Comparison of ENCODE assay signal across 8 mouse cellular contexts in the genomic region with DNA sequence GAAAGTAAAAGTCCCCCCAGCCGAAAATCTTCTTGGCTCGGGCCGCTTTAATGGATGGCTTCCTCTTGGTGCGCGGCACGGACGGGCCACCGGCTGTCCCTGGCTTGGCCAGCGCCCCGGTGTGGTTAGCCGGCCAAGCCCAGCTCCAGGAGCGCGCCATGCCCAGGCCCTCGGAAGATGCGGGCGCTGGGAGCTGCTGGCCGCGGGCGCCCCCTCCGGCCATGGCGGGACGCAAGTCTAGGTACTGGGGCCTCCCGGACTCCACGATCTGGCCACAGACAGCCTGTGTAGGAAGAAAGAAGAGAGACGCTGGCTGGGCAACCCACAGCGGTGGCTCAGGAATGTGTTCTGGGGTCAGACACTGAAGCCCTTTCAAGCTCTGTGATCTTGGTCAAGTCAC. TPM values are rescaled to one million over a fixed set of nuclear protein-coding genes. Genes with fewer than 3 reads are reported as not detected.
DNase-seq lines count a peak whose midpoint lies in the region; ATAC-seq and TF ChIP-seq lines count a peak whose summit lies in the region.

No protein-coding gene starts in this region.

- peak; percentile 51 to 65 for DNase-seq in heart, adult 2 months
- no peak for DNase-seq in heart, postnatal 25 days (ENCODE audit: low spot score)
- DNase-seq in hindbrain, postnatal 0 days (ENCODE audit: low spot score), result peak; percentile 79
- peak; percentile 76 for DNase-seq in neural tube, embryonic 10.5 days (ENCODE audit: extremely low spot score, low spot score)
- DNase-seq in layer of hippocampus, postnatal 14 days (ENCODE audit: low spot score in 2 of 2), result no peak

- no peak overlapping the region for H3K9ac ChIP-seq in heart, adult 2 months (ENCODE audit: low read depth, low read length)
- peak overlapping the region; percentile 43 for H3K9ac ChIP-seq in forebrain, embryonic 13.5 days
- H3K9ac ChIP-seq in hindbrain, postnatal 0 days (replicated peaks; ENCODE audit: low read length), result no peak overlapping the region
- no peak overlapping the region for H3K9ac ChIP-seq in liver, embryonic 12.5 days

- H3K9me3 ChIP-seq in forebrain, embryonic 13.5 days (replicated peaks), result no peaks in the 10 kb centered on the region
- H3K9me3 ChIP-seq in hindbrain, postnatal 0 days (ENCODE audit: low read length), result no peaks in the 10 kb centered on the region
- H3K9me3 ChIP-seq in liver, embryonic 12.5 days (replicated peaks), result no peaks in the 10 kb centered on the region

- H3K27ac ChIP-seq in heart, adult 2 months, result no peak overlapping the region
- no peak overlapping the region for H3K27ac ChIP-seq in bone marrow macrophage, adult 2 months (ENCODE audit: insufficient read depth, low read depth, low read length)
- H3K27ac ChIP-seq in forebrain, embryonic 13.5 days, result no peak overlapping the region
- no peak overlapping the region for H3K27ac ChIP-seq in hindbrain, postnatal 0 days
- H3K27ac ChIP-seq in liver, embryonic 12.5 days, result no peak overlapping the region

- 8% methylated on average over 26 of the region's 26 CpGs for WGBS in heart, adult 2 months
- 1% methylated on average over 25 of the region's 26 CpGs for WGBS in forebrain, embryonic 13.5 days
- WGBS in hindbrain, postnatal 0 days, result 4% methylated on average over 25 of the region's 26 CpGs
- WGBS in liver, embryonic 12.5 days (ENCODE audit: insufficient replicate concordance), result 1% methylated on average over 26 of the region's 26 CpGs

- intact Hi-C loops in heart, adult 2 months (cut with DNase I), result no loop called here
- intact Hi-C loops in heart, postnatal 25 days (cut with DNase I), result no loop called here

- TF ChIP-seq EP300 in heart, adult 2 months (IDR thresholded peaks at IDR 0.05; ENCODE audit: insufficient read depth, low read depth, low read length), result no peak

- no peaks in the 10 kb centered on the region; the same call in 1 of the 2 replicates for H3K4me1 ChIP-seq in heart, adult 2 months (ENCODE audit: control insufficient read depth, insufficient read depth, low read length)
- peaks cover 5% of the 10 kb centered on the region; the same call in 1 of the 2 replicates for H3K4me1 ChIP-seq in bone marrow macrophage, adult 2 months (ENCODE audit: control insufficient read depth, insufficient read depth, low read length)
- H3K4me1 ChIP-seq in forebrain, embryonic 13.5 days, result peaks cover 78% of the 10 kb centered on the region
- peaks cover 13% of the 10 kb centered on the region for H3K4me1 ChIP-seq in hindbrain, postnatal 0 days (ENCODE audit: insufficient read depth, low read length)
- peaks cover 32% of the 10 kb centered on the region for H3K4me1 ChIP-seq in liver, embryonic 12.5 days

- no peak overlapping the region; the same call in 1 of the 2 replicates for H3K4me3 ChIP-seq in heart, adult 2 months
- peak overlapping the region; percentile 54 for H3K4me3 ChIP-seq in bone marrow macrophage, adult 2 months (ENCODE audit: insufficient read depth, low read length)
- H3K4me3 ChIP-seq in forebrain, embryonic 13.5 days, result peak overlapping the region; percentile 20
- H3K4me3 ChIP-seq in hindbrain, postnatal 0 days (ENCODE audit: low read length), result peak overlapping the region; percentile 19
- H3K4me3 ChIP-seq in liver, embryonic 12.5 days, result peak overlapping the region; percentile 38

- TF ChIP-seq CTCF in heart, adult 2 months (IDR thresholded peaks at IDR 0.05), result peak; percentile 68
- no peak; the same call in 1 of the 2 replicates for TF ChIP-seq CTCF in bone marrow macrophage, adult 2 months (IDR thresholded peaks at IDR 0.05; ENCODE audit: low read depth, low read length)
- peak; percentile 49 for TF ChIP-seq CTCF in hindbrain, postnatal 0 days (IDR thresholded peaks at IDR 0.05; ENCODE audit: low read depth)

- no peaks in the 10 kb centered on the region for H3K36me3 ChIP-seq in heart, adult 2 months (ENCODE audit: control insufficient read depth, insufficient read depth, low read length)
- H3K36me3 ChIP-seq in forebrain, embryonic 13.5 days (ENCODE audit: poor library complexity, severe bottlenecking), result no peaks in the 10 kb centered on the region
- H3K36me3 ChIP-seq in hindbrain, postnatal 0 days (ENCODE audit: insufficient read depth, low read length), result no peaks in the 10 kb centered on the region
- H3K36me3 ChIP-seq in liver, embryonic 12.5 days, result no peaks in the 10 kb centered on the region

- peaks cover 31% of the 10 kb centered on the region for H3K27me3 ChIP-seq in heart, adult 2 months (ENCODE audit: control insufficient read depth, insufficient read depth, low read length)
- H3K27me3 ChIP-seq in forebrain, embryonic 13.5 days, result peaks cover 81% of the 10 kb centered on the region
- H3K27me3 ChIP-seq in hindbrain, postnatal 0 days (ENCODE audit: insufficient read depth, low read length), result peaks cover 11% of the 10 kb centered on the region; the same call in 1 of the 2 replicates
- H3K27me3 ChIP-seq in liver, embryonic 12.5 days (replicated peaks), result peaks cover 90% of the 10 kb centered on the region

- no peak for ATAC-seq in forebrain, embryonic 13.5 days
- ATAC-seq in hindbrain, postnatal 0 days, result peak; percentile 72
- ATAC-seq in liver, embryonic 12.5 days, result 0 out of 2 replicates have a peak, but pooled peaks have one; percentile 8

- no peaks in the 10 kb centered on the region for H3K79me2 ChIP-seq in heart, adult 2 months (replicated peaks; ENCODE audit: control insufficient read depth, insufficient read depth, low read length)

- peak overlapping the region; percentile 83 for H3K4me2 ChIP-seq in forebrain, embryonic 13.5 days
- peak overlapping the region; percentile 44 for H3K4me2 ChIP-seq in hindbrain, postnatal 0 days (ENCODE audit: low read depth, low read length)
- H3K4me2 ChIP-seq in liver, embryonic 12.5 days, result peak overlapping the region; percentile 53

- no peak for TF ChIP-seq POLR2A in heart, adult 2 months (IDR thresholded peaks at IDR 0.05; ENCODE audit: insufficient read depth, low read depth, low read length)
- no peak for TF ChIP-seq POLR2A in bone marrow macrophage, adult 2 months (IDR thresholded peaks at IDR 0.05; ENCODE audit: borderline replicate concordance, low read depth, low read length)

RNA-seq across cellular contexts. Expression of gene Shmt2, which starts 4.4 kb away (rescaled TPM):
- total RNA-seq in heart, adult 2 months (2021), result 10 to 100 TPM; 42.6 to 43.4 TPM
- 60.9 and 67.0 TPM in 2 replicates for polyA plus RNA-seq in heart, adult 2 months (2012; rRNA removed)
- 10 to 100 TPM; 44.3 TPM for total RNA-seq in heart, postnatal 25 days (2021)
- polyA plus RNA-seq in bone marrow macrophage, adult 2 months (2012; ENCODE audit: insufficient read depth, insufficient read length, missing spikeins), result 21.0 and 22.8 TPM in 2 replicates
- polyA plus RNA-seq in forebrain, embryonic 13.5 days (2015; fragmentation: Nextera tagmentation; extraction: Ambion mirVana), result 89.6 and 91.5 TPM in 2 replicates
- total RNA-seq in hindbrain, postnatal 0 days (2014; rRNA removed), result 66.1 and 91.1 TPM in 2 replicates
- polyA plus RNA-seq in hindbrain, postnatal 0 days (2015; fragmentation: Nextera tagmentation; extraction: Ambion mirVana), result 49.7 and 49.9 TPM in 2 replicates
- polyA plus RNA-seq in liver, embryonic 12.5 days (2016; fragmentation: Nextera tagmentation; extraction: Ambion mirVana), result 181 and 185 TPM in 2 replicates
- 10 to 100 TPM; 33.0 to 35.5 TPM for total RNA-seq in layer of hippocampus, postnatal 14 days (2021)

RNA-seq across cellular contexts. Expression of gene Nxph4, which starts 7.7 kb away (rescaled TPM):
- under 1 TPM; 0.34 to 0.68 TPM for total RNA-seq in heart, adult 2 months (2021)
- polyA plus RNA-seq in heart, adult 2 months (2012; rRNA removed), result 0.39 and 0.41 TPM in 2 replicates
- total RNA-seq in heart, postnatal 25 days (2021), result under 1 TPM; 0.31 to 0.34 TPM
- polyA plus RNA-seq in bone marrow macrophage, adult 2 months (2012; ENCODE audit: insufficient read depth, insufficient read length, missing spikeins), result not detected in 2 replicates
- 36.8 and 50.7 TPM in 2 replicates for polyA plus RNA-seq in forebrain, embryonic 13.5 days (2015; fragmentation: Nextera tagmentation; extraction: Ambion mirVana)
- total RNA-seq in hindbrain, postnatal 0 days (2014; rRNA removed), result 26.0 and 33.5 TPM in 2 replicates
- polyA plus RNA-seq in hindbrain, postnatal 0 days (2015; fragmentation: Nextera tagmentation; extraction: Ambion mirVana), result 134 and 146 TPM in 2 replicates
- polyA plus RNA-seq in liver, embryonic 12.5 days (2016; fragmentation: Nextera tagmentation; extraction: Ambion mirVana), result 0.10 and 0.23 TPM in 2 replicates
- total RNA-seq in layer of hippocampus, postnatal 14 days (2021), result 1 to 10 TPM; 2.7 TPM

RNA-seq across cellular contexts. Expression of gene Ndufa4l2, which starts 11.9 kb away (rescaled TPM):
- total RNA-seq in heart, adult 2 months (2021), result 10 to 100 TPM; 20.1 to 27.9 TPM
- 45.1 and 64.4 TPM in 2 replicates for polyA plus RNA-seq in heart, adult 2 months (2012; rRNA removed)
- 10 to 100 TPM; 22.6 to 33.1 TPM for total RNA-seq in heart, postnatal 25 days (2021)
- polyA plus RNA-seq in bone marrow macrophage, adult 2 months (2012; ENCODE audit: insufficient read depth, insufficient read length, missing spikeins), result not detected in 2 replicates
- polyA plus RNA-seq in forebrain, embryonic 13.5 days (2015; fragmentation: Nextera tagmentation; extraction: Ambion mirVana), result 11.9 and 12.8 TPM in 2 replicates
- 11.0 and 21.9 TPM in 2 replicates for total RNA-seq in hindbrain, postnatal 0 days (2014; rRNA removed)
- 16.7 and 17.4 TPM in 2 replicates for polyA plus RNA-seq in hindbrain, postnatal 0 days (2015; fragmentation: Nextera tagmentation; extraction: Ambion mirVana)
- polyA plus RNA-seq in liver, embryonic 12.5 days (2016; fragmentation: Nextera tagmentation; extraction: Ambion mirVana), result 12.9 and 14.8 TPM in 2 replicates
- total RNA-seq in layer of hippocampus, postnatal 14 days (2021), result 1 to 10 TPM; 4.8 to 6.9 TPM

RNA-seq across cellular contexts. Expression of gene Stac3, which starts 25.2 kb away (rescaled TPM):
- total RNA-seq in heart, adult 2 months (2021), result 1 to 10 TPM in 1 of 2 experiments, under 1 TPM in 1; 0.21 to 1.2 TPM
- 0.86 and 1.7 TPM in 2 replicates for polyA plus RNA-seq in heart, adult 2 months (2012; rRNA removed)
- under 1 TPM; 0.22 to 0.70 TPM for total RNA-seq in heart, postnatal 25 days (2021)
- 1.5 and 2.7 TPM in 2 replicates for polyA plus RNA-seq in bone marrow macrophage, adult 2 months (2012; ENCODE audit: insufficient read depth, insufficient read length, missing spikeins)
- 1.0 and 1.1 TPM in 2 replicates for polyA plus RNA-seq in forebrain, embryonic 13.5 days (2015; fragmentation: Nextera tagmentation; extraction: Ambion mirVana)
- total RNA-seq in hindbrain, postnatal 0 days (2014; rRNA removed), result 0.68 and 3.7 TPM in 2 replicates
- polyA plus RNA-seq in hindbrain, postnatal 0 days (2015; fragmentation: Nextera tagmentation; extraction: Ambion mirVana), result 1.4 and 1.7 TPM in 2 replicates
- 0.24 and 0.45 TPM in 2 replicates for polyA plus RNA-seq in liver, embryonic 12.5 days (2016; fragmentation: Nextera tagmentation; extraction: Ambion mirVana)
- 1 to 10 TPM; 5.0 to 6.4 TPM for total RNA-seq in layer of hippocampus, postnatal 14 days (2021)

Comparison
In these comparisons a context has a peak if more than half of its experiments do, and no peak if none do; other contexts are left out.
1. DNase-seq: peak in heart, adult 2 months (2 of 2), hindbrain, postnatal 0 days (single experiment) and neural tube, embryonic 10.5 days (single experiment); none in heart, postnatal 25 days (single experiment) and layer of hippocampus, postnatal 14 days (0 of 2).
2. RNA of gene Nxph4, which starts 7.7 kb away (polyA plus RNA-seq): 134 to 146 TPM in hindbrain, postnatal 0 days and 36.8 to 50.7 TPM in forebrain, embryonic 13.5 days; 0.39 to 0.41 TPM in heart, adult 2 months, 0.10 to 0.23 TPM in liver, embryonic 12.5 days and not detected in bone marrow macrophage, adult 2 months; every median in the first group is over 10 times any median in the second.
3. RNA of gene Ndufa4l2, which starts 11.9 kb away (polyA plus RNA-seq): 45.1 to 64.4 TPM in heart, adult 2 months, 16.7 to 17.4 TPM in hindbrain, postnatal 0 days, 12.9 to 14.8 TPM in liver, embryonic 12.5 days and 11.9 to 12.8 TPM in forebrain, embryonic 13.5 days; not detected in bone marrow macrophage, adult 2 months; every median in the first group is over 10 times any median in the second.
4. Peak in every context shown above with its lines, with median percentiles within 50 percentile points of each other: H3K4me2 ChIP-seq.